9 mouse cellular contexts compared by ENCODE assay signal in the genomic region with DNA sequence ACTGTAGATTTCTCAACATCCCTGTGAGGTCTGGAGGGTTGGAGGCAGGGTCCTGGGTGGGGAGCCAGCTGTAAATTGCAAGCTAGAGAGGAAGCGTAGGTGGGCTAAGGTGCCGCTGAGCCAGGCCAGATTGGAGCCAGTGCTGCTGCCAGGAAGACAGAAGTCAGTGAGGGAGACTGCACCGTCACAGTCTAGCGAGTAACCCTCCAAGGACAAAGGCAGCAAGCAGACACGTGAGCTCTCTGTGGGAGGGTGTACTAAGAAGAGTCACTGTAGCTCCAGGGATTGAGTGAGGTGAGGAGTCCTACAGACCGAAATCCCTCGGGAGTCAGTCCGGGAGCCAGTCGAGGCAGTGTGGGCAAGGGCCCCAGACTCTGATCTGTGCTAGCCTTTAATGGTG. TPM values are rescaled to one million over a fixed set of nuclear protein-coding genes. Genes with fewer than 3 reads are reported as not detected.
A peak's percentile ranks its signal among the peaks of the same experiment; 100 is the strongest.
DNase-seq lines count a peak whose midpoint lies in the region; ATAC-seq and TF ChIP-seq lines count a peak whose summit lies in the region.
"Had no signal": no experiment of that assay in that cellular context is flagged by ENCODE, and none has a peak within 500 bp of the region (broad histone marks: within the 10 kb centered on the region; RNA-seq: fewer than 3 reads in every experiment).

No protein-coding gene starts in this region.

- 0 out of 2 replicates have a peak, but pooled peaks cover 4% of the 10 kb centered on the region for H3K9me3 ChIP-seq in hindbrain, embryonic 13.5 days
- H3K9me3 ChIP-seq in hindbrain, embryonic 12.5 days (replicated peaks) = 0 out of 2 replicates have a peak, but pooled peaks cover 4% of the 10 kb centered on the region
- H3K9me3 ChIP-seq in forebrain, embryonic 10.5 days = peaks cover 4% of the 10 kb centered on the region

- no peak for ATAC-seq in hindbrain, embryonic 13.5 days (ENCODE audit: low FRiP score)
- ATAC-seq in hindbrain, embryonic 12.5 days (ENCODE audit: low FRiP score) = no peak

- no peak overlapping the region for H3K9ac ChIP-seq in hindbrain, embryonic 13.5 days
- no peak overlapping the region for H3K9ac ChIP-seq in hindbrain, embryonic 12.5 days

- DNase-seq in ZHBTc4 (ENCODE audit: low read depth, low spot score) = peak; percentile 66
- peak; percentile 81 for DNase-seq in brain, adult 2 months (ENCODE audit: low read depth, low spot score)
- peak; percentile 93 for DNase-seq in kidney, adult 2 months
- DNase-seq in lung, postnatal 4 days = no peak
- DNase-seq in right cerebral cortex, postnatal 4 days = no peak
- no peak for DNase-seq in forebrain, embryonic 10.5 days (ENCODE audit: extremely low spot score, low spot score)
- DNase-seq: lung, postnatal 10 days had no signal

- no peak overlapping the region for H3K4me3 ChIP-seq in hindbrain, embryonic 13.5 days
- no peak overlapping the region for H3K4me3 ChIP-seq in hindbrain, embryonic 12.5 days
- H3K4me3 ChIP-seq in kidney, adult 2 months (ENCODE audit: insufficient read depth, low read depth, low read length) = no peak overlapping the region
- H3K4me3 ChIP-seq in forebrain, embryonic 10.5 days = no peak overlapping the region

- 80% methylated on average over 9 of the region's 9 CpGs for WGBS in hindbrain, embryonic 13.5 days
- WGBS in hindbrain, embryonic 12.5 days = 78% methylated on average over 9 of the region's 9 CpGs
- 32% methylated on average over 9 of the region's 9 CpGs for WGBS in kidney, adult 2 months
- WGBS in forebrain, embryonic 10.5 days = 84% methylated on average over 9 of the region's 9 CpGs

- peak; percentile 30 for TF ChIP-seq POLR2A in kidney, adult 2 months (IDR thresholded peaks at IDR 0.05; ENCODE audit: low read depth, low read length)

- no peak for TF ChIP-seq CTCF in kidney, adult 2 months (conservative IDR thresholded peaks at IDR 0.05; ENCODE audit: insufficient read depth, insufficient read length, low read depth, low read length)

- H3K27ac ChIP-seq in hindbrain, embryonic 13.5 days = peak overlapping the region; percentile 30; the same call in 1 of the 2 replicates
- no peak overlapping the region for H3K27ac ChIP-seq in hindbrain, embryonic 12.5 days
- H3K27ac ChIP-seq in kidney, adult 2 months (ENCODE audit: insufficient read depth, low read depth, low read length) = peak overlapping the region; percentile 95
- H3K27ac ChIP-seq in forebrain, embryonic 10.5 days = no peak overlapping the region; the same call in 1 of the 2 replicates

- peaks cover 49% of the 10 kb centered on the region for H3K4me1 ChIP-seq in hindbrain, embryonic 13.5 days (replicated peaks)
- H3K4me1 ChIP-seq in hindbrain, embryonic 12.5 days = peaks cover 28% of the 10 kb centered on the region
- H3K4me1 ChIP-seq in kidney, adult 2 months (ENCODE audit: control insufficient read depth, insufficient read depth, low read length) = peaks cover 37% of the 10 kb centered on the region
- H3K4me1 ChIP-seq in forebrain, embryonic 10.5 days = peaks cover 52% of the 10 kb centered on the region

- H3K36me3 ChIP-seq in hindbrain, embryonic 13.5 days = peaks cover 59% of the 10 kb centered on the region
- H3K36me3 ChIP-seq in hindbrain, embryonic 12.5 days = peaks cover 47% of the 10 kb centered on the region
- H3K36me3 ChIP-seq in kidney, adult 2 months (ENCODE audit: control insufficient read depth, insufficient read depth, low read length) = no peaks in the 10 kb centered on the region
- H3K36me3 ChIP-seq in forebrain, embryonic 10.5 days (replicated peaks) = peaks cover 73% of the 10 kb centered on the region

- H3K4me2 ChIP-seq in hindbrain, embryonic 13.5 days = no peak overlapping the region
- no peak overlapping the region for H3K4me2 ChIP-seq in hindbrain, embryonic 12.5 days (replicated peaks)

- H3K27me3 ChIP-seq in hindbrain, embryonic 13.5 days = no peaks in the 10 kb centered on the region
- H3K27me3 ChIP-seq in hindbrain, embryonic 12.5 days = no peaks in the 10 kb centered on the region
- no peaks in the 10 kb centered on the region for H3K27me3 ChIP-seq in kidney, adult 2 months (replicated peaks; ENCODE audit: control insufficient read depth, insufficient read depth, low read length)
- peaks cover 9% of the 10 kb centered on the region; the same call in 1 of the 2 replicates for H3K27me3 ChIP-seq in forebrain, embryonic 10.5 days (ENCODE audit: poor library complexity, severe bottlenecking)

RNA-seq across cellular contexts. Expression of a gene that starts 10.6 kb away (rescaled TPM):
- 9.0 and 9.1 TPM in 2 replicates for polyA plus RNA-seq in hindbrain, embryonic 13.5 days (2015; fragmentation: Nextera tagmentation; extraction: Ambion mirVana)
- 8.3 and 8.4 TPM in 2 replicates for polyA plus RNA-seq in hindbrain, embryonic 12.5 days (2016; fragmentation: Nextera tagmentation; extraction: Ambion mirVana)
- 12.8 and 13.9 TPM in 2 replicates for polyA plus RNA-seq in kidney, adult 2 months (2012; rRNA removed)
- 4.7 and 4.9 TPM in 2 replicates for polyA plus RNA-seq in forebrain, embryonic 10.5 days (2016; fragmentation: Nextera tagmentation; extraction: Ambion mirVana)

RNA-seq across cellular contexts. Expression of a gene that starts 55.5 kb away (rescaled TPM):
- polyA plus RNA-seq in hindbrain, embryonic 13.5 days (2015; fragmentation: Nextera tagmentation; extraction: Ambion mirVana) = 17.8 and 19.1 TPM in 2 replicates
- 15.8 and 16.1 TPM in 2 replicates for polyA plus RNA-seq in hindbrain, embryonic 12.5 days (2016; fragmentation: Nextera tagmentation; extraction: Ambion mirVana)
- polyA plus RNA-seq in kidney, adult 2 months (2012; rRNA removed) = 27.5 and 31.0 TPM in 2 replicates
- 6.5 and 6.8 TPM in 2 replicates for polyA plus RNA-seq in forebrain, embryonic 10.5 days (2016; fragmentation: Nextera tagmentation; extraction: Ambion mirVana)

RNA-seq across cellular contexts. Expression of a gene that starts 56.5 kb away (rescaled TPM):
- polyA plus RNA-seq in hindbrain, embryonic 13.5 days (2015; fragmentation: Nextera tagmentation; extraction: Ambion mirVana) = 29.4 and 29.6 TPM in 2 replicates
- 33.0 and 37.4 TPM in 2 replicates for polyA plus RNA-seq in hindbrain, embryonic 12.5 days (2016; fragmentation: Nextera tagmentation; extraction: Ambion mirVana)
- polyA plus RNA-seq in kidney, adult 2 months (2012; rRNA removed) = 6.3 and 6.6 TPM in 2 replicates
- polyA plus RNA-seq in forebrain, embryonic 10.5 days (2016; fragmentation: Nextera tagmentation; extraction: Ambion mirVana) = 63.0 and 66.1 TPM in 2 replicates

Comparison
In these comparisons a context has a peak if more than half of its experiments do, and no peak if none do; other contexts are left out.
1. H3K27ac ChIP-seq: peak in hindbrain, embryonic 13.5 days (single experiment) and kidney, adult 2 months (single experiment); none in hindbrain, embryonic 12.5 days (single experiment) and forebrain, embryonic 10.5 days (single experiment).
2. DNase-seq: peak in ZHBTc4 (single experiment), brain, adult 2 months (single experiment) and kidney, adult 2 months (single experiment); none in lung, postnatal 4 days (0 of 2), right cerebral cortex, postnatal 4 days (single experiment) and forebrain, embryonic 10.5 days (single experiment).